Mouse (Mus musculus): Measurements from ENCODE around the gene Dmc1. TPM values are rescaled to one million over a fixed set of nuclear protein-coding genes. Genes with fewer than 3 reads are reported as not detected.

The Dmc1 gene
- polyA plus RNA-seq (2014; fragmentation: Nextera tagmentation; extraction: Ambion mirVana), result 2.8 and 3.8 TPM in 2 replicates

DNA sequence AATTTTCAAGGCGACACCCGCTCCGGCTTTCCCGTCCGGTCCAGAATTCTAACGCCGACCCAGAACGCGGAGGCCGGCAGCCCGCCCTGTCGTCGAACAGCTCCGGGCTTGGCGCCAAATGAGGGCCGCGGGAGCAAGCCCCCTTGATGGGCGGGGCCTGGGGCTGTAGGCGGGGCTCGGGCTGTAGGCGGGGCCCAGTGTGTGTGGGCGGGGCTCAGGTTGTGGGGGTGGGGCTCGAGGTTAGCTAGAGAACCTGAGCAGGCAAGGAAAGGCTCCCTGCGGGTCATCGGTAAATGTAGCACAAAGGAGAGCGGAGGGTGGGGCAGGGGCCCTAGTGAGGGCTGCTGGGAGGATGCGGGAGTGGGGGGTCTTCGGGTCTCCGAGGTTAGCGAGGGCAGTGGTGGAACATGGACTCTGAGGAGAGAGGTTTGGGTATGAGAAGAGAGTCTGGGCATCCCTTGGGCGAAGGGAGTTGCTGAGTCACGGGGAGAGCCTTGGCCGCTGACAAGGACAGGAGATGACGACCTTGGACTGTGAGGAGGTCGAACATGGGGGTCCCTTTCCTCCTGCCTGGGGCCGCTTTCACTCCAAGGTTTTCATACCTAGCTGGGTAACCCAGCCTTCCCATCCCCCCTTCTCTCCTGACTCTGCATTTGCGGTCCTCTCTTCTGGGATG is at the start of gene Dmc1:
TSS of gene Dmc1 (minus strand) at position 120 of the 676 bp plus-strand sequence.
- Histone ChIP-seq H3K4me3 (ENCODE audit: low read depth, low read length) (peak within 1 kb of the TSS; percentile 32), H3K36me3 (ENCODE audit: control insufficient read depth, insufficient read depth, low read length) (no peaks in the 10 kb centered on the region), H3K27ac (ENCODE audit: low read length) (no peak within 1 kb of the TSS), H3K4me2 (replicated peaks; ENCODE audit: low read depth, low read length) (peak within 1 kb of the TSS; percentile 43), H3K9me3 (ENCODE audit: control insufficient read depth, low read depth, low read length) (no peaks in the 10 kb centered on the region; the same call in 1 of the 2 replicates), H3K27me3 (ENCODE audit: control insufficient read depth, insufficient read depth, low read length) (no peaks in the 10 kb centered on the region), H3K4me1 (ENCODE audit: control insufficient read depth, insufficient read depth, low read length) (no peaks in the 10 kb centered on the region), H3K9ac (replicated peaks; ENCODE audit: low read depth, low read length) (peak within 1 kb of the TSS; percentile 18; the same call in 1 of the 2 replicates)
- peak; percentile 42; the same call in 1 of the 2 replicates for ATAC-seq (ENCODE audit: insufficient number of reproducible peaks, insufficient read depth, low FRiP score, low read depth)
- WGBS, result 12% methylated on average over 37 of the region's 37 CpGs

DNA sequence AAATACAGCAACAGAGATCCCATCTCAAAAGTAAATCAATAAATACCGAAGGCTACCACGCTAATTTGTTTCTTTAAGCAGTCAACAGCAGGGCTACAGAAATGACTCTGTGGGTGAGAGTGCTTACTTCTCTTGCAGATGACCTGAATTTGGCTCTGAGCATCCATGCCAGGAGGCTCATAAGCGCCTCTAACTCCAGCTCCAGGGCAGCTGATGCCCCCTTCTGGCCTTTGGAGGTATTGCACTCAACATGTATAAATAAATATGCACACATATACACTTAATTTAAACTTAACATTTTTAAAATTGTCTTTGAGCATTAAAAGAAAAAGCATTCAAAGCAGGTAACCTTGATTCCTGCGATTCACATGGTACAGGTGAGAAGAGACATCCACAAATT is 46.6 kb upstream of the Dmc1 start:
- 68% methylated on average over 4 of the region's 4 CpGs for WGBS
- no peaks in the 10 kb centered on the region for H3K27me3 ChIP-seq (ENCODE audit: control insufficient read depth, insufficient read depth, low read length)
- H3K4me2 ChIP-seq (replicated peaks; ENCODE audit: low read depth, low read length), result no peak overlapping the region
- H3K36me3 ChIP-seq (ENCODE audit: control insufficient read depth, insufficient read depth, low read length), result no peaks in the 10 kb centered on the region
- H3K27ac ChIP-seq (ENCODE audit: low read length), result no peak overlapping the region
- H3K4me1 ChIP-seq (ENCODE audit: control insufficient read depth, insufficient read depth, low read length), result no peaks in the 10 kb centered on the region
- no peaks in the 10 kb centered on the region for H3K9me3 ChIP-seq (ENCODE audit: control insufficient read depth, low read depth, low read length)
- H3K9ac ChIP-seq (replicated peaks; ENCODE audit: low read depth, low read length), result no peak overlapping the region
- no peak overlapping the region for H3K4me3 ChIP-seq (ENCODE audit: low read depth, low read length)
- ATAC-seq (ENCODE audit: insufficient number of reproducible peaks, insufficient read depth, low FRiP score, low read depth), result no peak

DNA sequence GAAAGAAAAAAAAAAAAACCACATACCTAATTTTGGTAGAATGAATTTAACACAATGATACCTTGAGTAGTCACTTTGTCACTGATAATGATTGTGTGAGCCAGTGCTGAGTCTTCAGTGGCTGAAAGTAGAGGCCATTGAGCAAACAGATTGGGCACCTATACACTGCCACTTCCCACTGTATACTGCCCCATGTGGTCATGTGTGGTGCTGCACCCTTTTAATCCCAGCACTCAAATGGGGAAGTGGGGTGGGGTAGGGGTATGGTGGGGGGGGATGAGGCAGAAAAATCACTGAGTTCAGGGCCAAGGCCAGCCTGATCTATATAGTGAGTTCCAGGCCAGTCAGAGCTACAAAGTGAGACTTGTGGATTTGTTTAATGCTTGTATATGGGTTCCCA is 45.7 kb upstream of the Dmc1 start:
- H3K36me3 ChIP-seq (ENCODE audit: control insufficient read depth, insufficient read depth, low read length), result no peaks in the 10 kb centered on the region
- H3K27ac ChIP-seq (ENCODE audit: low read length), result no peak overlapping the region
- 0 out of 2 replicates have a peak, but pooled peaks have one; percentile 6 for ATAC-seq (ENCODE audit: insufficient number of reproducible peaks, insufficient read depth, low FRiP score, low read depth)
- no peak overlapping the region for H3K9ac ChIP-seq (replicated peaks; ENCODE audit: low read depth, low read length)
- no peak overlapping the region for H3K4me3 ChIP-seq (ENCODE audit: low read depth, low read length)
- no peaks in the 10 kb centered on the region for H3K4me1 ChIP-seq (ENCODE audit: control insufficient read depth, insufficient read depth, low read length)
- no peaks in the 10 kb centered on the region for H3K9me3 ChIP-seq (ENCODE audit: control insufficient read depth, low read depth, low read length)
- H3K27me3 ChIP-seq (ENCODE audit: control insufficient read depth, insufficient read depth, low read length), result no peaks in the 10 kb centered on the region
- H3K4me2 ChIP-seq (replicated peaks; ENCODE audit: low read depth, low read length), result no peak overlapping the region

DNA sequence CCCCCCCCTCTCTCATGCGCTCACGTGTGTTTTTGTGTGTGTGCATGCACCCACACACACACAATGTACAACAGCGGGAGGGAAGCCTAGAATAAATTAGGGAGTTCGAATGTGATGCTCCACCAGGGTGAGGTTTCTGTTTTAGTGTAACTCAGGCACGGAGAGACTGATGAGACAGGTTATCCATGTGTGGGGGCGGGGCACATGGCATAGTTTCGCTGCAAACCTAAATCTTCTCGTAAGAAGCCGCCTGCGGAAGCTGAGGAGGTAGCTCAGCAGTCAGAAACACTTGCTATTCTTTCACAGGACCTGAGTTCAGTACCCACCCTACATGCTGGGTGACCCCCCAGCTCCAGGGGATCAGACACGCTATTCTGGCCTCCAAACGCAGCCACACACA is 43.2 kb upstream of the Dmc1 start:
- ATAC-seq (ENCODE audit: insufficient number of reproducible peaks, insufficient read depth, low FRiP score, low read depth), result no peak
- Histone ChIP-seq H3K4me3 (ENCODE audit: low read depth, low read length) (no peak overlapping the region), H3K4me2 (replicated peaks; ENCODE audit: low read depth, low read length) (no peak overlapping the region), H3K36me3 (ENCODE audit: control insufficient read depth, insufficient read depth, low read length) (no peaks in the 10 kb centered on the region), H3K27me3 (ENCODE audit: control insufficient read depth, insufficient read depth, low read length) (no peaks in the 10 kb centered on the region), H3K27ac (ENCODE audit: low read length) (no peak overlapping the region), H3K9ac (replicated peaks; ENCODE audit: low read depth, low read length) (no peak overlapping the region), H3K9me3 (ENCODE audit: control insufficient read depth, low read depth, low read length) (no peaks in the 10 kb centered on the region), H3K4me1 (ENCODE audit: control insufficient read depth, insufficient read depth, low read length) (no peaks in the 10 kb centered on the region)
- 76% methylated on average over 12 of the region's 12 CpGs for WGBS

DNA sequence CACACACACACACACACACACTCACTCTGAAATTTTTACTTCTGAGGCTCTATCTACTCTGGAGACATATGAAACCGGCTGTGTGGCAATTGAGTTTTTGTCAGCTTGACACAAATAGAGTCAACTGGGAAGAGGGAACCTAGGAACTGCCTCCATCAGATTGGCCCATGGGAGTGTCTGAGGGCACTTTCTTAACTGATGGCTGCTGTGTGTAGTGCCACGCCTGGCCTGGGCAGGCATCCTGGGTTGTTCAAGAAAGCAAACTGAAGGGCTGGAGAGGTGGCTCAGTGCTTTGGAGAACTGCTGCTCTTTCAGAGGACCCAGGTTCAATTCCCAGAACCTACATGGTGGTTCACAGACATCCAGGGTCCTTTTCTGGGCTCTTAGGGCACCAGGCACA is 40.6 kb upstream of the Dmc1 start:
- H3K4me3 ChIP-seq (ENCODE audit: low read depth, low read length), result no peak overlapping the region
- H3K9ac ChIP-seq (replicated peaks; ENCODE audit: low read depth, low read length), result no peak overlapping the region
- 68% methylated on average over 2 of the region's 2 CpGs for WGBS
- no peaks in the 10 kb centered on the region for H3K36me3 ChIP-seq (ENCODE audit: control insufficient read depth, insufficient read depth, low read length)
- no peaks in the 10 kb centered on the region for H3K4me1 ChIP-seq (ENCODE audit: control insufficient read depth, insufficient read depth, low read length)
- H3K27ac ChIP-seq (ENCODE audit: low read length), result no peak overlapping the region
- no peak for ATAC-seq (ENCODE audit: insufficient number of reproducible peaks, insufficient read depth, low FRiP score, low read depth)
- no peaks in the 10 kb centered on the region for H3K9me3 ChIP-seq (ENCODE audit: control insufficient read depth, low read depth, low read length)
- H3K4me2 ChIP-seq (replicated peaks; ENCODE audit: low read depth, low read length), result no peak overlapping the region
- no peaks in the 10 kb centered on the region for H3K27me3 ChIP-seq (ENCODE audit: control insufficient read depth, insufficient read depth, low read length)

DNA sequence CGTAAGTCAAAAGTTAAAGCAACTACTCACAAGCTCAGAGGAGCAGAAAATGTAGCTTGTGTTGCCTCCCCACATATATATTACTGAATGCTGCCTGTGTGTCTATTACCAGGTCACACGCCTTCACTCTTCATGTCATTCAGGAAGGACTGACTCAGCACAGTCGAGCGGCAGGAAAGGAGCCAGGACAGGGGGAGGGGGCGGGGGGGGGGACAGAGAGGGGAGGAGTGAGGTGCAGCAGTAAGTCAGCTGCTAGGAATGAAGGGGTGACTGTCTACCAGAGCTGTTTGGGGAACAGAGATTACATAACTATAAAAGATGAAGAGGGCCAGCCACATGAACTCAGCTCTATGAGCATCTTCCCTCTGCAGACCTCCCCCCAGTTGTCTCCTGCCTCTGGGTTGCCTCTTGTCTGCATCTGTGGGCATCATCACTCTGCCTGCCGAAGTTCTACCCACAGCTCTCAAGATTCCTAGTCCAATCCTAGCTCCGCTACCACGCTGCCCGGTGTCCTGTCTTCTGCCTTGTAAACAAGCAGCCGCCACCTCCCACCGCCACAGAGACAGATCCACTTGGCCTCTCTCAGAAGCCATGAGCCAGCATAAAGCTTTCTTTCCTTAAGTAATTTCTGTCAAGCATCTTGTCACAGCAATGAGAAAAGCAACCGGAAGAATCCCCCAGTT is 36.4 kb upstream of the Dmc1 start:
- Histone ChIP-seq H3K27me3 (ENCODE audit: control insufficient read depth, insufficient read depth, low read length) (no peaks in the 10 kb centered on the region), H3K4me3 (ENCODE audit: low read depth, low read length) (no peak overlapping the region), H3K9ac (replicated peaks; ENCODE audit: low read depth, low read length) (no peak overlapping the region), H3K36me3 (ENCODE audit: control insufficient read depth, insufficient read depth, low read length) (no peaks in the 10 kb centered on the region), H3K27ac (ENCODE audit: low read length) (no peak overlapping the region), H3K4me1 (ENCODE audit: control insufficient read depth, insufficient read depth, low read length) (no peaks in the 10 kb centered on the region), H3K4me2 (replicated peaks; ENCODE audit: low read depth, low read length) (no peak overlapping the region), H3K9me3 (ENCODE audit: control insufficient read depth, low read depth, low read length) (no peaks in the 10 kb centered on the region)
- ATAC-seq (ENCODE audit: insufficient number of reproducible peaks, insufficient read depth, low FRiP score, low read depth), result no peak
- 53% methylated on average over 12 of the region's 12 CpGs for WGBS

DNA sequence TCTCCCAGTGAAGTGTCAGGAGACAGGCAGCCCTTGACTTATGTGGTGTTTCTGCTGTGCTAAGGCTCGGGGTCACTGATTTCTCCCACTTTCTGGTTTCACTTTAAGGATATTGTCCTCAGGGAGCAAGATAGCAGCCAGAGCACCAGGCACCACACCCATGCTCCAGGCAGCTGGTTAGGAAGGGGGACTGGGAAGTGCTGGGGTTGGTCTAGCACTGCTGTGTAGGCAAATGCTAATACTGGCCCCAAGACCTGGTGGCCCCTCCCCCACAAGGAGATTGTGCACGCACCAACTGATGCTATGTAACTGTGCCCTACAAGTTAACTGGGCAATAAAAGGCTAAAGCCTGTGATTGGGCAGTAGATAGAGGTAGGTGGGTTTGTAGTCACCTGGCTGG is 25.6 kb upstream of the Dmc1 start:
- Histone ChIP-seq H3K27me3 (ENCODE audit: control insufficient read depth, insufficient read depth, low read length) (no peaks in the 10 kb centered on the region), H3K27ac (ENCODE audit: low read length) (no peak overlapping the region), H3K4me3 (ENCODE audit: low read depth, low read length) (no peak overlapping the region), H3K4me2 (replicated peaks; ENCODE audit: low read depth, low read length) (no peak overlapping the region), H3K4me1 (ENCODE audit: control insufficient read depth, insufficient read depth, low read length) (no peaks in the 10 kb centered on the region), H3K9me3 (ENCODE audit: control insufficient read depth, low read depth, low read length) (no peaks in the 10 kb centered on the region), H3K9ac (replicated peaks; ENCODE audit: low read depth, low read length) (no peak overlapping the region), H3K36me3 (ENCODE audit: control insufficient read depth, insufficient read depth, low read length) (no peaks in the 10 kb centered on the region)
- WGBS, result 60% methylated on average over 2 of the region's 2 CpGs
- no peak for ATAC-seq (ENCODE audit: insufficient number of reproducible peaks, insufficient read depth, low FRiP score, low read depth)

DNA sequence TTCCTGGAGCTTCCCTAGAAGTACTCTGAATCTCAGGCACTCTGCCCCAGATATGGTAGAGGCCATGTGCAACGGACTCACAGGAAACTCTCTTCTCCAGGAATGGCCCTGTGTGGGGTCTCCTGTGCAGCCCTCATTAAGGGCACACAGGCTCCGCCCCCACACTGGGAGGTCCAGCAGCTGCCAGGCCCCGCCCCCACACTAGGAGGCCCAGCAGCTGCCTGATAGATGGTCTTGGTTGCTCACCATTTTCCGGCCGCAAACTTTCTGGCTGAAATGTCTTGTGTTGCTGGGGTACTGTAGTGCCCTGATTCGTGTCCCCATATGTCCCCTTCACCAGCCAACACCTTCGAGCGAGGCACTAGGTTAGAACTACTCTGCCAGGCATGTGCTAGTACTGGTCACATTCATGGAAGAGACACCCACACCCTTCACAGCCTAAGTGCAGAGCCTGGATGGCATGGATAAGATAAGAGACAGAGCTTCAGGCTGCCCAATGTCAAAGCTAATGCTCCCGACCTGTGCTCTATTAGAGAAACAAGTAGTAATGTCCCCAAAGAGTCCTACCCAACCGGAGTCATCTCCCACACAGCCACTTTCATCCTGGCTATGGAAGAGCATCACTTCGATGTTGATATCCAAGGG is 15.0 kb upstream of the Dmc1 start:
- Histone ChIP-seq H3K4me3 (ENCODE audit: low read depth, low read length) (no peak overlapping the region), H3K36me3 (ENCODE audit: control insufficient read depth, insufficient read depth, low read length) (no peaks in the 10 kb centered on the region), H3K27ac (ENCODE audit: low read length) (no peak overlapping the region), H3K27me3 (ENCODE audit: control insufficient read depth, insufficient read depth, low read length) (no peaks in the 10 kb centered on the region), H3K9me3 (ENCODE audit: control insufficient read depth, low read depth, low read length) (no peaks in the 10 kb centered on the region), H3K4me2 (replicated peaks; ENCODE audit: low read depth, low read length) (no peak overlapping the region), H3K4me1 (ENCODE audit: control insufficient read depth, insufficient read depth, low read length) (no peaks in the 10 kb centered on the region), H3K9ac (replicated peaks; ENCODE audit: low read depth, low read length) (no peak overlapping the region)
- no peak for ATAC-seq (ENCODE audit: insufficient number of reproducible peaks, insufficient read depth, low FRiP score, low read depth)
- WGBS, result 73% methylated on average over 11 of the region's 11 CpGs

Data from stomach, embryonic 14.5 days (tissue).